Mouse (Mus musculus) intestine, embryonic 16.5 days (tissue): ENCODE results near the gene Wls. TPM values are rescaled to one million over a fixed set of nuclear protein-coding genes. Genes with fewer than 3 reads are reported as not detected.

Experiments
- ATAC-seq: fragments of 200-750 bp; cut with Nextera tagmentation; 2 replicates; pipeline ENCODE4 v1.8.0; 2017; ENCODE audit warnings: moderate TSS enrichment, moderate library complexity
- H3K27ac ChIP-seq: fragments of 300-500 bp; sonication (generic); 2 replicates; pipeline ENCODE4 v1.5.1; 2014; ENCODE audit warnings: mild to moderate bottlenecking, low read length
- H3K27me3 ChIP-seq: fragments of 300-500 bp; sonication (generic); replicated peaks from 2 replicates; pipeline ENCODE4 v1.6.1; 2014; ENCODE audit warnings: low read length, control low read depth, mixed read lengths; ENCODE audit not compliant: control insufficient read depth, insufficient read depth
- H3K36me3 ChIP-seq: fragments of 300-500 bp; sonication (generic); 2 replicates; pipeline ENCODE4 v1.6.1; 2014; ENCODE audit warnings: low read length, control low read depth; ENCODE audit not compliant: control insufficient read depth, insufficient read depth
- H3K4me1 ChIP-seq: fragments of 300-500 bp; sonication (generic); 2 replicates; pipeline ENCODE4 v1.6.1; 2014; ENCODE audit warnings: low read length, control low read depth, mixed read lengths; ENCODE audit not compliant: control insufficient read depth, insufficient read depth
- H3K4me2 ChIP-seq: fragments of 300-500 bp; sonication (generic); 2 replicates; pipeline ENCODE4 v1.6.1; 2014; ENCODE audit warnings: low read depth, low read length, control low read depth
- H3K4me3 ChIP-seq: fragments of 300-500 bp; sonication (generic); 2 replicates; pipeline ENCODE4 v1.5.1; 2014; ENCODE audit warnings: mild to moderate bottlenecking, low read length
- H3K9ac ChIP-seq: fragments of 300-500 bp; sonication (generic); 2 replicates; pipeline ENCODE4 v1.6.1; 2014; ENCODE audit warnings: low read depth, low read length
- H3K9me3 ChIP-seq: fragments of 300-500 bp; sonication (generic); 2 replicates; pipeline ENCODE4 v1.6.1; 2016; ENCODE audit warnings: low read length, control low read depth; ENCODE audit not compliant: control insufficient read depth
- WGBS: fragments of 180-500 bp; shearing (Covaris S2); extraction: QIAGEN DNeasy Blood & Tissue Kit; methylation state at CpG from one replicate; pipeline ENCODE4 v1.1.7; 2014; 5-methylcytosine and 5-hydroxymethylcytosine counted together
- polyA plus RNA-seq: library from polyadenylated mRNA; unstranded; fragments of >200 nt; fragmentation: Nextera tagmentation; extraction: Ambion mirVana; gene quantifications from 2 replicates; pipeline ENCODE4 v1.2.1, GENCODE M21; 2015

The Wls gene
- polyA plus RNA-seq, result 67.2 and 73.2 TPM in 2 replicates

DNA sequence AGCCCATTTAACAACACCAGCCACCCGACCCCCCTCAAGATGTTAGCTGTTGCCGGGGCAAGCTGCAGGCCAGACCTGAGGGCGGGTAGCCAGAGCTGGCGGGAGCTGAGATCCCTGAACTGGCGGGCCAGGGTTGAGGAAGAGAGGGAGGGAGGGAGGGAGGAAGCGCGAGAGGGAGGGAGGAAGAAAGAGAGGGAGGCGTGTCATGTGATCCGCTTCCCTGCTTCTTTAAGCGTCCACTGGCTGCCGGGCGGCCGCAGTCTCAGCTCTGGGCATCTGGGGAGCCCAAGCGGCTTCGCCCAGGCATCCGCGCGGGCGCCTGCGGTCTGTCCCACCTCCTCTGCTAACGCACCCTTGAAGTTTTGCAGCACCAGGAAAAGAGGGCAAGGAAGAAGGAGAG is at the start of gene Wls:
Wls (plus strand) TSS at position 192 of the 400 bp plus-strand sequence.
- peaks cover 12% of the 10 kb centered on the region for H3K4me1 ChIP-seq
- H3K27me3 ChIP-seq, result no peaks in the 10 kb centered on the region
- 0% methylated on average over 21 of the region's 21 CpGs for WGBS
- H3K27ac ChIP-seq, result peak within 1 kb of the TSS; percentile 80
- no peaks in the 10 kb centered on the region for H3K9me3 ChIP-seq
- peak within 1 kb of the TSS; percentile 78 for H3K9ac ChIP-seq
- H3K4me3 ChIP-seq, result peak within 1 kb of the TSS; percentile 75
- no peaks in the 10 kb centered on the region for H3K36me3 ChIP-seq
- peak; percentile 93 for ATAC-seq
- H3K4me2 ChIP-seq, result peak within 1 kb of the TSS; percentile 89

DNA sequence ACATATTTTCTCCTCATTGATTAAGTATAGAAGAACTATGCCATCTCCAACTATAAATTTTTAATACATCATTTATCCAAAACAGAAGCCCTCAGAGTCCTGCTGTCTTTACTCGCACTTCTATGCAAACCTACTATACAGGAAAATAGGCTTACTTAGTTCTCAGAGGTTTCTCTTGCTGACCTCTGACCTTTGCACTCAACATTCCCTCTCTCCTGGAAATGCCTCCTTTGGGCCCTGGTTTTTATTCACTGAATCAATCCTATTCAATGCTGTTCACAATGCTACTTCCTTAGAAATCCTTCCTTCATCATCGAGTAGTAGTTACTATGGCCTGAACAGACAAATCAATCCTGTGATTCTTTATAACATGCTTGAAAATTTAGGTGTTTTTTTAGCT is 49.7 kb upstream of the Wls start:
- Histone ChIP-seq H3K4me2 (no peak overlapping the region), H3K4me1 (no peaks in the 10 kb centered on the region), H3K27me3 (no peaks in the 10 kb centered on the region), H3K9ac (no peak overlapping the region), H3K36me3 (no peaks in the 10 kb centered on the region), H3K9me3 (no peaks in the 10 kb centered on the region), H3K4me3 (no peak overlapping the region), H3K27ac (no peak overlapping the region)
- 63% methylated on average over 2 of the region's 2 CpGs for WGBS
- ATAC-seq, result no peak

DNA sequence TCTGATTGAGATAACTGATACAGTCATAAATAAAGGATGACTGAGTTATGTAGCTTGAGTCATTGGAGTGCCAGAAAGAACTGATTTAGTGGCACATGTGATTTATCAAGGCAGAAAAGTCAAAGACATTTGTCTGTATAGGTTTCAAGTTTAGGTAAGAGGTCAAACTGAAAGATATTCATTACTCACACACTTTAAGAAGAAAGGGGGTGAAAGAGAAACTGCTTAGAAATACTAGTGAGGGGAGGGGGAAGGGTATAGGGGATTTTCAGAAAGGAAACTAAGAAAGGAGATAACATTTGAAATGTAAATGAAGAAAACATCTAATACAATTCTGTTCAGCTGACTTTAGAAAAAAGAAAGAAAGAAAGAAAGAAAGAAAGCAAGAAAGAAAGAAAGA is 7.9 kb upstream of the Wls start:
- no peak overlapping the region for H3K4me2 ChIP-seq
- H3K36me3 ChIP-seq, result no peaks in the 10 kb centered on the region
- H3K4me1 ChIP-seq, result no peaks in the 10 kb centered on the region
- no peaks in the 10 kb centered on the region for H3K27me3 ChIP-seq
- H3K27ac ChIP-seq, result no peak overlapping the region
- H3K9me3 ChIP-seq, result no peaks in the 10 kb centered on the region
- no peak for ATAC-seq
- no peak overlapping the region for H3K4me3 ChIP-seq
- H3K9ac ChIP-seq, result no peak overlapping the region

DNA sequence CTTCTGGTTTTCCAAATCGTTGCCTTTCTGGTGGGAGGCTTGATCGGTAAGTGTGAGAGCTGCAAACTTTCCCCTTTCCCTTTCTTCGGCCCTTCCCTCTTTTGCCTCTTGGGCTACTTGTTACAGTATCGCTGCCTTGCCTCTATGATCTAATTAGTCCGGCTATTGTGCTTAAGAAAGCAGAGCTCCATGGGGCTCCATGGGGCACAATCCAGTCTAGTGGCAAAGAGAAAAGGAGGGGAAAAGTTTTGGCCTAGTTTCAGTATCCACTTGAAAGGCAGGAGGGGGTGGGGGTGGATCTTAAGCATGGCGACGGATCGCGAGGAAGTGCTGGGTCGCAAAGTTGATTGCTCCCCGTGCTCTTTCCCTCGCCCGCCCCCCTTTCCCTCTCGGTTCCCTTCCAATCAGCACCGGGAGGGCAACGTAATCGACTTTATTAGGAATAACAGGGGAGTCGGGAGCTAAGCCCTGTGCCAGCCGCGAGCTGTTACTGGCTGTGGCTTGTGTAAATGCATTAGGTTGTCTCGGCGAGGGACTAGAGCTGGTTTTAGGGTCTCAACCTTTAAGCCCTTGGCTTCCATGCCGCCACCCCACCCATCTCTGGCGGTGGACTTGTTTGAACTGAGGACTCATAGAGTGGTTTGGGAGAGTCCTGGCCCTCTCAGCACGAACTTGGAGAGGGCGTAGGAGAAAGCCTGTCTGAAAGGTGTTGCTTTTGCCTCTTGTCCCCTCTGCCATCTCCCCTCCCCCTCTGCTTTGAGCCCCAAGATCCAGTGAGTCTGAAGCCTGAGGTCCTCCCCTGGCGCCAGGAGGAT is 737 bp downstream of the Wls start:
- peak; percentile 76 for ATAC-seq
- under 1% methylated on average over 25 of the region's 27 CpGs for WGBS
- Histone ChIP-seq H3K4me1 (peaks cover 12% of the 10 kb centered on the region), H3K36me3 (no peaks in the 10 kb centered on the region), H3K9ac (peak overlapping the region; percentile 78), H3K27me3 (no peaks in the 10 kb centered on the region), H3K4me3 (peak overlapping the region; percentile 75), H3K27ac (peak overlapping the region; percentile 80), H3K9me3 (no peaks in the 10 kb centered on the region), H3K4me2 (peak overlapping the region; percentile 89)

DNA sequence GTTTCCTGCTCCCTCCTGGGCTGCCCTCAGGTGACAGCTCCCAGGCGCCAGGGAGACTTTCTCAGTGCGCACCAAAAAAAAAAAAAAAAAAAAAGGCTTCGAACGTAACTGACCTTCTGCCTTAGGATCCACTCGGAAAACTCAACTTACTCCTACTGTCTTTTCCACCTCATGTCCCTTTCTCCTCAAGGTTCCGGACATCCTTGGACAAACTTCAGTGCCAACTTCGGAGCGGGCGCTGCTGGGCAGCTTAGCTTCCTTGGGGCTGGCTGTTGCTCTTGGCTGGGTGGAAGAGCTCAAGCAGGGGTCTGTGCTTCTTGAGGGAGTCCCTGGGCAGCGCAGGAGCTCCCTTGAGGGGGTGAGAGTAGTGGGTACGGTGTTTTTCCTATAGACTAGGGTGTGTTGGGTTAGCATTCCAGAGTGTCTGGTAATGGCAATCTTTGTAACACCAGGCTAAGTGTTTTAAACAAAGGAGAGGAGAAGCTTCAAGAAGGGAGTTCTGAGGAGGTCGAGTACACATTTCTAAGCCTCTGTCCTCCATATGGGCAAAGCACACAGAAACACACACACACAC is 1.4 kb downstream of the Wls start:
- no peaks in the 10 kb centered on the region for H3K9me3 ChIP-seq
- peak overlapping the region; percentile 75 for H3K4me3 ChIP-seq
- peak overlapping the region; percentile 89 for H3K4me2 ChIP-seq
- no peaks in the 10 kb centered on the region for H3K36me3 ChIP-seq
- H3K9ac ChIP-seq, result peak overlapping the region; percentile 78
- ATAC-seq, result peak; percentile 30
- H3K27ac ChIP-seq, result peak overlapping the region; percentile 80
- WGBS, result under 1% methylated on average over 12 of the region's 12 CpGs
- peaks cover 12% of the 10 kb centered on the region for H3K4me1 ChIP-seq
- H3K27me3 ChIP-seq, result no peaks in the 10 kb centered on the region

DNA sequence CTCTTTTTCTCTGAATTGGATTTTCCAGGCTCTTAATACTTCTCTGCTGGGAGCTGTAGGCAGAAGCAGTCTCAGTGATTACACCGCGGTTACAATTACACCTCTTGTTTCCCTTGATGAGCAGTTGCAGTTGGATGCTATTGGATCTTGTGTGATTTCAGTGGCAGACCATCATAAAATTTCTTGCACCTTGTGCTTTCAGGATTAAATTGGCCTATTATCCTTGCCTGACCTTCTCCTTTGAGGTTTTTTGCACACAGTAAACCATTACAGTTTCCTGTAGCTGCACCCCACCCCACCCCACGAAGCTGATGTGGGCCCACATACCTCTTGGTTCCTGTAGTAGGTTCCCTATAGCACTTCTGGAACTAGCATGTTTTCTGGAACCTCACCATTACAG is 2.0 kb downstream of the Wls start:
- 16% methylated on average over 3 of the region's 3 CpGs for WGBS

DNA sequence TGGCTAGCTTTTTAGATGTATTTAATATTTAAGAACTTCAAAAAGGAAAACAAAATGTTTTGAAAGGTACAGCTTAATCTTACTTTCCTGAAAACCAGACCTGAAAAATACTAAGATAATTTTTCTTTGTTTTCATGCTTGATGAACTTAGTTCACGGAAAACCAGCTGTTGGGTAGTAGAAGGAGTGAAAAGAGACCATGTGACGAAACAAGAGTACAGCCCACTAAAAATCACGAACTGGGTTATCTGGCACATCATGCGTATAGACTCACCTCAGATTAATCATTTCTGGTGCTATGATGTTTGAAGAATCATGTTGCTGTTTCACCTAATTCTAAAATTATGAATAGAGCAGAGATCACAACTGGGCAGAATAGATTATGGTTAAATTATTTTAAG is 3.7 kb downstream of the Wls start:
- H3K27me3 ChIP-seq, result no peaks in the 10 kb centered on the region
- H3K4me1 ChIP-seq, result peaks cover 14% of the 10 kb centered on the region
- no peaks in the 10 kb centered on the region for H3K9me3 ChIP-seq
- H3K4me2 ChIP-seq, result no peak overlapping the region
- no peak for ATAC-seq
- WGBS, result 81% methylated on average over 4 of the region's 4 CpGs
- no peak overlapping the region for H3K4me3 ChIP-seq
- no peaks in the 10 kb centered on the region for H3K36me3 ChIP-seq
- no peak overlapping the region for H3K9ac ChIP-seq
- H3K27ac ChIP-seq, result no peak overlapping the region

More for the DNA sequence above, 2.0 kb downstream of the Wls start:
- Histone ChIP-seq H3K4me2 (peak overlapping the region; percentile 89), H3K9ac (no peak overlapping the region; the same call in 1 of the 2 replicates), H3K9me3 (no peaks in the 10 kb centered on the region), H3K27me3 (no peaks in the 10 kb centered on the region), H3K36me3 (no peaks in the 10 kb centered on the region), H3K4me3 (peak overlapping the region; percentile 75), H3K27ac (no peak overlapping the region), H3K4me1 (peaks cover 12% of the 10 kb centered on the region)
- ATAC-seq, result peak; percentile 18

DNA sequence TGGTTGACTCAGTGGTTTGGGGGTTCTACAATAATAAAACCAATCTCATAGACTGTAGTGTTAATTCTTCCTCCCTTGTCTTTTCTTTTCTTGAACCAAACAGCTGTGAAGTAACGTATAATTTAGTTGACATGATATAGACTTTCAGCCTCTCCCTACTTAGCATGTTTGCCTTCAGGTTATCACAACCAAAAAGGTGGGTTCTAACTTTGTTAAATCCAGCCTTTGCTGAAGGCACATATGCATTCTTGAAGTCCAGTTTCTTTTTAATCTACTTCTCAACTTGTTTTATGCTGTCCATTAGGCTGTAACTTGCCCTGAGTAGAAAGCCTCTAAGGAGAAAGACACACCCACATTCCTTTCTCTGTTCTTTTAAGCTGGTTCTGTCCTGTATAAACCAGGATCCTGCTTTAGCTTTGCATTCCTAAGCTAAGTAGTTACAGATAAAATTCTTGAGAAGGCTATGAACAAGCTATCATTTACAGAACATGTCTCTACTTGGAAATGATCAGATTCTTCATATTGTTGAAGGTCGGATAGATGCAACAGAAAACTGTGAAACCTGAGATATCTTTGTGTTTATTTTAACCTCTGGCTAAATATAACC is 8.0 kb downstream of the Wls start:
- Histone ChIP-seq H3K4me1 (0 out of 2 replicates have a peak, but pooled peaks cover 2% of the 10 kb centered on the region), H3K36me3 (no peaks in the 10 kb centered on the region), H3K4me3 (no peak overlapping the region), H3K9ac (no peak overlapping the region), H3K27me3 (no peaks in the 10 kb centered on the region), H3K4me2 (no peak overlapping the region), H3K9me3 (no peaks in the 10 kb centered on the region), H3K27ac (no peak overlapping the region)
- ATAC-seq, result peak; percentile 91
- WGBS, result 33% methylated on average over 2 of the region's 2 CpGs

DNA sequence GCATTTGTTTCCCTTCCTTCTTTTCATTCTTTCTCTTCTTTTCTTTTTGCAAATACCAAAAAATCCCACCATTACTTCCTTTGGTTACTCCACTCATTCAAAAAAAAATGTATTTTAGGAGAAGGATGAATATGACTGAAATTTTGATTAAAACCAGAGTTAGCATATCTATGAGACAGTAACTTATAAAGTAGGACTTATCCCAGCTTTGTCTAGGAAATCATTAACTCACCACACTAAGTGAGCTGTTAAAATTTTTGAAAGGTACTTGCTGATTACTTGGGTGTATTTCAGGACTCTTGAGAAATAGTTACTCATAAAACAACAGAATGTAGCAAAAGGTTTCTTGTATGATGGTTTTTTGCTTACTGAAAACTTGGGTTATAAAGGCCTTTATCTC is 8.7 kb downstream of the Wls start:
- Histone ChIP-seq H3K9ac (no peak overlapping the region), H3K4me2 (no peak overlapping the region), H3K27me3 (no peaks in the 10 kb centered on the region), H3K4me3 (no peak overlapping the region), H3K9me3 (no peaks in the 10 kb centered on the region), H3K27ac (no peak overlapping the region), H3K4me1 (0 out of 2 replicates have a peak, but pooled peaks cover 2% of the 10 kb centered on the region), H3K36me3 (no peaks in the 10 kb centered on the region)
- peak; percentile 59; the same call in 1 of the 2 replicates for ATAC-seq
